Mouse (Mus musculus) right cerebral cortex, postnatal 36 days (tissue): ENCODE data around the gene Ykt6.

Experiments
- DNase-seq, 2 experiments: peaks; one replicate each; pipeline ENCODE4 v3.0.0; 2022; ENCODE audit warnings: low spot score in 2 of 2, mixed read lengths in 1 of 2

Gene Ykt6

DNA sequence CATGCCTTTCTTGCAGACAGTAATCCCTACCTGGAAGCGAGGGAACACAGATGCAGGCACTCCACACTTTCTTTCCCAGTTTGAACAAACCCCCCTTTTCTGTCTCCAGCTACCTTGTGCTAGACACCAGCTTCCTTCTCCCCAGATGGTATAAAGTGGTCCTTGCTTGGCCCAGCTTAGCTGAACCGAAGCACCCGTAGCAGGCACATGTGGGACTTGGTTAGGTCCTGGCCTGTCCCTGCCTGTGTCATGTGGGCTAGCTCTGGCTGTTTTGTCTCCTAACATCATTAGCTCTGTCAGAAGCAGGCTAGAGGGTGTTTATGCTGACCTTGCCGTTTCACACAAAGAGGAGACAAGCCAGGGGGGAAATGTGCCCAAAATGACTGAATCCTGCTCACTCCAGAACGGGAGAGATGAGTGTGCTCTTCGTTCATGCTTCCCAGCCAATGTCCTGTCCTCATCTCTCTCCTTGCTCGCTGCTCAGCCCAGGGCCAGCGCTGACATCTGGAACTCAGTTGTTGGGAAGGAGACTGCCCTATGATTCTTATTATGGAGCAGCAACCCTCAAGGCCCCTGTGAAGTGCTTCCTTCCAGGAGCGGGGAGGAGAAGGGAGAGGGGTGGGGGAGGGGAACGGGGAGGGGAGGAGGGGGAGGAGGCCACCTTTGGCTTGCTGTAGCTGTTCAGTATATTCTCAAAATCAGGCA lies 6.8 kb upstream of the Ykt6 start:
- no peak for DNase-seq

DNA sequence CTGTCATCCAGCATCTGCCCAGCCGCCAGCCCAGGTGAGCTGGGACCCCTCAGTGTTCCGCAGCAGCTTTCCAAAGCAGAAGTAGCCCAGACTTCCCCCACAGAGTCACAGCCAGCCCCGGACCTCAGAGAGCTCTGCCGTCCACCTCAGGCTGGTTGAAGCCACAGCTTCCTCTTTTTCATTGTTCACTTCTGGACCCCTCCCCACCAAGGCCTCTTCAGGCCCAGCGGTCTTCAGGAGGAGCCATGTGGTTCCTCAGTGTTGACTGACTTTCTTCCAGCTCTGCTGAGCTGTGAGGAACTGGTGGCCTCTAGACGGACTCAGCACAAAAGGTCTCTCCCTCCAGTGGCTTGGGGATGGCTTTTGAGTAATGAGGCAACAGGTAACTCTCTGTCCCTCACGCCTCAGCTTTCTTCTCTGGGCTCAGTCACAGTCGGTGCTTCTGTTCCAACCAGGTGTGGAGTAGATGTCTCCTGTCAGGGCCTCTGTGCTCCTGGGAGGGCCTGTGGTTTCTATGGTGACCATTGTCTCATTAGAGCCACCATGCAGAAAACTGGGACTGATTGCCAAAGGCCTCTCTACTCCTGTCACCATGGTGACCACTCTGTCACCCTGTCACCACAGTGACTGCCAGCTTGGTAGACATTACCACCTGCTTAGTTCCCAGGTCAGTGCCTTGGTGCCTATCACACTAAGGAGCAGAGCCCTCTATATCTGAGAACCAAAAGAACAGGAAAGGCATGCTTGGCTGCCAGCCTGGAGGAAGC lies 5.7 kb upstream of the Ykt6 start, which contains the start of gene Gck:
Gene Gck, minus strand, starts transcription at position 496 of the 767 bp plus-strand sequence.
- DNase-seq = no peak

DNA sequence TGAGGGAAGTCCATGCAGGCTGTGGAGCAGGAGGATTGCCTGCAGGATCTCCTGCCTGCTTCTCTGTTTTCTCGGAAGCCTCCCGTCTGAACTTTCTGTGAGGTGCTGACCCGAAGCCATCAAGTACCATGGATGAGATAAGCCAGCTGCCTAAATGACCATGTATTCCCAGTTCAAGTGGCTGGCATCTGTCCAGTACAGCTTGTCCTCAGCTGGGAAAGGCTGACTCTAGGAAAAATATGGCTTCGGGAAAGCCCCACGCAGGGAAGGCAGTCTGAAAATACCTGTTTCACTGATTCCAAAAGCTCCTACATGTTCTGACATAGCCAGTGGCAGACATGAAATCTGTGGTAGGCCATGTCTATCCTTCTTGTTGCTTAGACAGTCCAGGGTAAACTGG lies 3.0 kb upstream of the Ykt6 start:
- no peak for DNase-seq

DNA sequence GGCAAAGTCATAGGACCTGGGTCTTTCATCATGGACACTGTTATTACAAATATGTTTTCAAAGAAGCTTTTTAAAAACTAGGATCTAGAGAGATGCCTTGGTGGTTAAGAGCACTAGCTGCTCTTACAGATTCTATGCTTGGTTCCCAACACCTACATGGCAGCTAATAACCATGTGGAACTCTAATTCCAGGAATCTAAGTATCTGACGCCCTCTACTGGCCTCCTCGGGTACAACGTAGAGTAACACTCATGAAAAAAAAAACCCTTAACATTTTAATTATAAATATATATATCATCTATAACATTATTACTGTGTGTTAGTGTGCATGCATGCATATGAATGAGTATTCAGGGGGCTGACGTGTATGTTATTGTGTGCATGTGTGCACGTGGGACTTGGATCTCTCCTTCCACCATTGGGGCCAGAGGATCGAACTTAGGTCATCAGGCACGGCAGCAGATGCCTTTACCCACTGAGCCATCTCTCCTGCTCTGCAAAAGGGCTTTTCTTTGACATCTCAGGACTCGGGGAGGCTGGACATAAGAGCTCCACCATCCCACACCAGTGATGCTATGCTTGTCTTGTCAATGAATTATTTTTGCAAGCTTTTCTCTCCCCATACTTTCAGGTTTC lies 2.2 kb upstream of the Ykt6 start:
- no peak for DNase-seq

DNA sequence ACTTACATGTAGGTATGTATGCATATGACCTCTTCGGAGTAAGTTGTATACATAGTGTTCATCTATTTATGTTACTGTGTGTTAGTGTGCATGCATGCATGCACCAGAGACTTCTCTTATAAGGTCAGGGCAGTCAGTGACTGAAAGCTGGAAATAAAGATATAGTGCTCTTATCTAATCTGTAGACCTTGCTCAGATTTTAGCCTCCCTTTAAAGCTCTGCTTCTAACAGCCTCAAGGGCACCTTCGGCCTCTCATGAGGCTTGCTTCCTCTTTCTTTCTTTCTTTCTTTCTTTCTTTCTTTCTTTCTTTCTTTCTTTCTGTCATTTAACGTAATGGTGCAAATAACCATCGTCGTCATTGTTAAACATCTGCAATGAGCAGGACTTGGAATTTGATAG lies 1.1 kb upstream of the Ykt6 start:
- DNase-seq = no peak

DNA sequence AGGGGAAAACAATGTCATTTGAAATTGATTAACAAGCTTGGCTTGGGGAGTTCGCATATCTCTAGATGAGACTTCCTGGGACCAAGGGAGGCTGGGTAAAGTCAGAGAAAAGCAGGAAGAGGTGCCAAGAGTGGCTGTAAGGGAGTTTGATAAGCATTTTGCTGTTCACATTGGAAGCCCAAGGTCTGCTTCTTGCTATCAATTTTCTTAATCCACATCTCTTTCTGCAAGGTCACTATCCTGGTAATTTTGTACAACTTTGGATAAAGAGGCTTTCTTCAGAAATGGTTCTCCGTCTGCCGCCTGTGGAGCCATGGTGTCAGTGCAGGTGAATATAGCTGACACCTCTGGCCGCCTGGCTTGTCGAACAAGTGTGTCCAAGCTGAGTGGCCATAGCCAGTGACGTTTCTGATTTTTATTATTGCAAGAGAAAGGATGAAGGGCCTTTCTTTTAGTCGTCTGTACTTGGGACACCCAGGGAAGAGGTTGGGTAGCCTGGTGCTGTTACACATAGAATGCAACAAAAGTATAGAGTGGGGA lies 458 bp upstream of the Ykt6 start:
- DNase-seq = no peak

DNA sequence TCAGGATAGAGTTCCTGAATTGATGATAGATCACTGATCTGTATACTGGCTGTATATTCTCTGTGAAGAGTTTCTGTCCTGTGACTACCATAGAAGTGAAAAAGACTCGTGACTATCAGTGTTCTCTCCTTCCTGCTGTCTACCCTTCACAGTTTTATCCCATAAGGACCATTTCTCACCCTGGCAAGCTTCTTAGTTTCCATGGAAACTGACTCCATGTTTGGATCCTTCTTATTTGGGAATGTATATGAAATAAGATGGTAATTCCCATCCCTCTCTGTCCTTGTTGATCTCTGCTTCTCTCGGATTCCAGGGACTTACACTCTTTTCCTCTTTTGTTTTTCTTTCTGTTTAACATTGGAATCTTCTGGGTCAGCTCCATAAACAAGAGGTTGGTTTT lies 4.6 kb downstream of the Ykt6 start:
- no peak for DNase-seq

DNA sequence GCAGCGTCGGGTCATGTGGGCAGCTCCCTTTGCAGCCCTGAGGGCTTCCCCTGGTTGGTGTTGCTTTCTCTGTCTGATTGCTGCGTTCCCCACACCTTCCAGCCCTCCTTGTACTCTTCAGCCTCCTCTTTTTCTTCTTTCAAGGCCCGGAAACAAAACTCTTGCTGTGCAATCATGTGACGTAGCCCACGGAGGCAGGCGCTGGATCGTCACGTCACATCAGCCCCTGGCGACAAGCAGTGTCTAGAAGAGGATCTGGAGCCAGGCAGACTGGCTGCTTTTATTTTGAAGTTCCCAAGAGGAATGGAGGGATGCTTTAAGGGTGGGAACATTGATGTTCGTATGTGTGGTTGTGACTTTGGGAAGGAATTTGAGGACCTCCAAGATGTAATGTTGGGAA lies 10.4 kb downstream of the Ykt6 start:
- no peak for DNase-seq

DNA sequence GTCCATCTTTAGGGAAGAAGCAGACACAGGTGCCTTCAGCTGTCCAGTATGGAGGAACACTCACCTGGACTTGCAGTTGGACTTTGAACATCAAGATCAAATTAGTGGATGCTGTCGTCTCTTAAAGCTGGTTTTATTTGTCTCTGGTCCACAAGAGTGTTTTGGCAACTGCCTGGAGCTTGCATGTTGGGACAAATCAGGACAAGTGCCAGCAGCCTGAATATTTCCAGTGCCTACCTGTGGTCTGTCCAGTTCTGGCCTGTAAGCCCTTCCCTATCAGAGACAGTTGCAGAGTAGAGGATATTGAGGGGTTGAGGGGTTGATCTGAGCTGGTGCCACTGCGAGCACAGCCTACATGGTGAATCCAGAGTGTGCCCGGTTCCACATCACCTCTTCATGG lies 11.3 kb downstream of the Ykt6 start:
- DNase-seq = no peak

DNA sequence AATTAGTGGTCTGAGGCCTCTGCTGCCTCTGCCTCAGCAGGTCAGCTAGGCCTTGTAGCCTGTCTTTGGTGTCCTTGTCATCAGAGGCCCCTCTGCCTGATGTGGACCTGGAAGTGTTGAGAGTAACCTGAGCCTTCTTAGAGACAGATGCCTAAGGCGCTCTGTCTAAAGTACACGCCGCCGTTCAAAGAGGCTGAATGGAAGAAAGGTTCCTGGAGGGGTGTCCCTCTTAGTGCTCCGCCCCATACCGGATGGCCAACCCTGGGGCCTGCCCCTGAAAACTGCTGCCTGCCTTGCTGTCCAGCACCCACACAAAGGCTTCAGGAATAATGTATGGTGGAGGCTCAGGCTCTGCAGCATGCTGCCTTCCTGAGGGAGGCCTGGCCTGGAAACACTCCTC lies 12.7 kb downstream of the Ykt6 start:
- DNase-seq = no peak

DNA sequence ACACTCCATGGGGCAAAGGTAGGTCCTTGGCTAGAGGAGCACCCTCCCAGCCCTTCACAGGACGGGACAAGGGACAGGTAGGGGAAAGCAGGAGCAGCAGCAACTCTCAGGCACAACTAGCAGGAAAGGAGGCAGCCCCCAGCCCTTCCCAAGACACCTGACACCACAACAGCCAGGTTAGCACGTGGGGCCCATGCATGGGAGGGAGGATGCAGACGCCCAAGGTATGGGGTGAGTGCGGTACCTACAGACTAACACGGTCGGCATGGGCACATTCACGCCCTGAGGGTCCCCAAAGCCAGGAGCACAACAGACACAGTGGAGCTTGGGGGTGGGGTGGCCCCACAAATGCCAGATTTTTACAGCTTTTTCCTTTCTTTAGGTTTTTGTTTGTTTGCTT lies 15.7 kb downstream of the Ykt6 start:
- DNase-seq = no peak

DNA sequence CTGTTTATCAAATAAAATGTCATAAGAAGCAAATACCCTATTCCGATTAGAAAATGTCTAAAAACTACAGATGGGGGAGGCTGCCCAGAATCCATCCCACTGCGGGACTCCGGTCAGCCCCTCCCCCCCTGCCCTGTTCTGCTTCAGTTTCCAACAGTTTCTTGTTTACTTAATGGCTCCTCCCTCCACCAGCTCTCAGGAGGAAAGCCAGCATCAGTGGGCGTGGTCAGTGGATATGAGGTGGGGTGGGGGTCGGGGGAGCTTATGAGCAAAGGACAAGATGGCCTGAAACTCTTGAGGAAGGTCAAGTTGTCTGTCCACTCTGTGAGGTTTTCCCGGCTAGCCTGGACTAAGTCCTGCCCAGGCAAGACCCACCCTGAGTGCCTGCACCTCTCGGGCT lies 17.7 kb downstream of the Ykt6 start:
- no peak for DNase-seq

DNA sequence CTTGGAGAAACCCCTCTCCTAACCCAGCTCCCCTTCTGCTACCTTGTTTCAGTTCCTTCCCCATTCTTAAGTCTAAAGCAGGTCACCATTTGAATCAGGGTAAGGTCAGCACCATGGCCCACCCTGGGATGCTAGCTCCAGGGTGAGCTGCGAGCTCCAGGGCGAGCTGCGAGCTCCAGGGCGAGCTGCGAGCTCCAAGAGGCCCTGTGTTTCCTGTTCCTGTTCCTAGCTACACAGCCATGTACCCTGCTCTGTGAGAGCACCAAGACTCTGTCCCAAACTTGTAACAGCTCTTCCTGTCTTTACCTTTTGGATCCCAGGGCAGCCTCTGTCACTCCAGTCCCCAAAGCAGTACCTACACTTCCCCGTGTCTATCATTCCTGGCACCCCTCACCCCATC lies 18.6 kb downstream of the Ykt6 start:
- no peak for DNase-seq

DNA sequence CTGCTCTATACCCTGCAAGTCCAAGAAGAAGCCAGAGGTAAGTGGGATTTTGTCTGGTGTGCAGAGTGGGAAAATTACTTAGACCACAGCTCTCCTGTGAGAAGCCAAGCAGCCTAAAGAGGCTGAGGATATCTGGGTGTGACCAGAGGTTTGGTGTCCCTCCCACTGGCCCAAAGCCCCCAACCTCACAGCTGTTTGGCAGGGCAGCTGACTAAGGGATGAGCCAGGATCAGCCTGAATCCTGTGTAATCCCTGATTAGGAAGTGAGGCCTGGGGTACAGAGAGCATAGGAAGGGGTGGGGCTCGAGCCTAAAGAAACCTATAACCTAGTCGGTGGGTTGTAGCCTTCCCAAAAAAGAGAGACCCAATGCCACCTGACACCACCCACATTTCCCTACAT lies 19.6 kb downstream of the Ykt6 start:
- no peak for DNase-seq

DNA sequence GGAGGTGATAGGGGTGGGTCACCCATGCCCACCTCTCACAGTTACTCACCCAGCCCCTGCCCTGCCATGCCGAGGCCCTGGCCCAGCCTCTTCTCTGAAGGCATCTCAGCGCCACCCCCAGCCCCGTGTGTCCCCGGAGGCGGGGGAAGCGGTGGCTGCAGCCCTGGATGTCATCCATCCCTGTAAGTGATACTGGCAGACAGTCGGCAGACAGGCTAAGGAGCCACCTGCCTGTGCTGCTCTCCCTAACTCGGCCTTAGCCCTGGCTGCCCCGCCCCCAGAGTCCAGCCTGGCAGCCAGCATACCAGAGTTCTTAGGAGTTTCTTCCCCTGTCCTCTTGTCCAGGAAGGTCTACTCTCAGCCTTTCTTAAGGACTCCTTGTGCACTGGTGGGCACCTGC lies 20.6 kb downstream of the Ykt6 start:
- no peak for DNase-seq

DNA sequence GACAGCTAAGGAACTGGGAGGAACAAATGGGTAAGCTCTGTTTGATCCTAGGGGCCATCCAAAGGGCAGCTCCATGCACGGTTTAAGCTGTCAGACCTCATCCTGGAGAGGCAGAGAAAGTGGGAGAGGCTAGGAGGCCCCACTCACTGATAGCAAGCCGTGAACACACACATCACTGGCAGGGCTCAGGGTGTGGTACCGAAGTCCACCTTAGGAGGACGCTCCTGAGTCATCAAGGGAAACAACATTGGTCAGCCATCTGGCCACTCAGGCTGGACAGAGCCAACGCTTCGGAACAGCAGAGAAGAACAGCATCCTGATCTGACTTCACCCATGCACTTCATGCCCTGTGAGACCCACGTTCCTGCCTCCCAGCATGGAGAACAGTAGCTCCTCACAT lies 23.6 kb downstream of the Ykt6 start:
- DNase-seq = no peak

DNA sequence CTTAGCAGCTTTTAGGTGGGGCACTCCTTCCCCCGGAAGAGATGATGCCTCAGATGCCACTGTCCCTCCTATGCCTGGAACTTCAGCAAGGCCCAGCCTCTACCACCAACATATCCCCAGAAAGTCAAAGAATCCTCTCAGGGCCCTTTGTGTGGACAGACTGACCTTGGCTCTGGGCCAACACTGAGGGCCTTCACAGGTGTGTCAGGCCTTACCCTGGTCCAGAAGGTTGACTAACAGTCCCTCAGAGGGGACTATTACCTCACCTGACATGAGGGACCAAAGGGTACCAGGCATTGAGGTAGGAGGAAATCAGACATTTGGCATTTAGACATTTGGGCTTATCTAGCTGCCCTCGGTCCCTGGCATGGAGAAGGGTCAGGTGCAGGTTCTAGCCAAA lies 24.6 kb downstream of the Ykt6 start:
- DNase-seq = no peak

DNA sequence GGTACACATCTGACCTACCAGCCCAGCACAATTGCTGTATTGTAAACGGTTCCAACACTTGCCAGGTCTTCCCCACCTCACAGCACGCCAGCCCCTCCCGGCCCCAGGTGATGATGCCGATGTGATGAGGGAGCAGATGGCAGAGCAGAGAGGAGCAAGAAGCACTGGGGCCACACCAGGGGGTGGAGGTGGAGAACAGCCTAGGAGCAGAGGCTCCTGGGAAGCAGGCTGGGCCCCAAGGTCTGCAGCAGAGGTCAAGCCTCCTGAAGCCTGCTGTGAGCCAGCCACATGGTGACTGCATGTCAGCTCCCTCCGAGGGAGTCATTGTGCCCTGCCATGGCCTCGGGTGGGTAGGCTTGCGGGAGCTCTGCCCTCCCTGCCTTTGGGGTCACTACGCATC lies 25.1 kb downstream of the Ykt6 start:
- DNase-seq = no peak

DNA sequence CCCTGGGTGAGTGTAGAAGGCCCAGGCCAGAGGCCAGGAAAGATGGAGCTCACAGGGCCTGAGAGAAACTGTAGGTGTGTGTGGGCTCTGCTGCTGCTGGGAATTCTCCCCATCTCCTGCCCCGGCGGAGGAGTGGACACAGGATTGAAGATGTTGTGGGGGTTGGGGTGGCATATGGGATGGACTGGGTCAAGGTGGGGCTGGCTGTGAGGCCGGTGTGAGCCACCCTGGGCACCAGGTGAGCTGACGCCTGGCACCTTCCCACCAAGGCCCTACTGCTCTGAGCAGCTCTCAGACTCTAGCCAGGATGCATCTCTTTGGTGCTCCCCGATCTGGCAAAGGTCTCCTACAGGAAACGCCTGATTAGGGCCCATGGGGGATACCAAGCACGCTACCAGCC lies 25.8 kb downstream of the Ykt6 start:
- DNase-seq = no peak

DNA sequence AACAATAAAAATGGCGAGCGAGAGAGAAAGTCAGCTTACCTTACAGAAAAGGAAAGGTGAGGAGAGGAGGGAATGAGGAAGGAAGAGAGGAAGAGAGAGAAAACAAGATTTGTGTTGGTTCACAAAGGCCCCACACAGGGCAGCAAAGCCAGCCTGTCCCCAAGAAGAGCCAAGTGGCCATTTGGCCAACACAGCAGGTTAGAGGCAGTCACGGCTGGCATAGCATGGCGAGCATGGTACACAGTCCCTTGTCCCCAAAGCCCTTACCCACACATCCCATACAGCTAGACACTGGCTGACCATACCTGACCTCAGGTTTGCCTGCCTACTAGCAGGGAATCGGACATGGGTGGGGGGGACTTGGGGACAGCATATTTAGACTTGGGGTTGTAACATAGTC lies 28.1 kb downstream of the Ykt6 start:
- DNase-seq = no peak

DNA sequence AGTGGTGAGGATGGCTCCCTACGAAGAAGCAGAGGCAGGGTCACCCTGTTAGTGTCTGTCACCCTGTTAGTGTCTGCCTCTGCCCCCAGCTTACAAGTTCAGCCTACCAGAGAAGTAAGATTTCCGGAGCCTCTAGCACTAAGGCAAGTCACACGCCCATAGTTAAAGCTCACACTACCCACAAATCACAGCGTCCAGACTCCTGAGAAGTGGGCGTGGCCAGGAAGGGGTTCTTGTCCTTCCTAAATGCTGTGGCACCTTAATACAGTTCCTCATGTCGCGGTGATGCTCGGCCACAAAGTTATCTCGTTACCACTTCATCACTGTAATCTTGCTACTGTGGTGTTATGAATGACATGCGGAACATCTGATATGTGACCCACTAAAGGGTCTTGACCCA lies 32.6 kb downstream of the Ykt6 start:
- no peak for DNase-seq

DNA sequence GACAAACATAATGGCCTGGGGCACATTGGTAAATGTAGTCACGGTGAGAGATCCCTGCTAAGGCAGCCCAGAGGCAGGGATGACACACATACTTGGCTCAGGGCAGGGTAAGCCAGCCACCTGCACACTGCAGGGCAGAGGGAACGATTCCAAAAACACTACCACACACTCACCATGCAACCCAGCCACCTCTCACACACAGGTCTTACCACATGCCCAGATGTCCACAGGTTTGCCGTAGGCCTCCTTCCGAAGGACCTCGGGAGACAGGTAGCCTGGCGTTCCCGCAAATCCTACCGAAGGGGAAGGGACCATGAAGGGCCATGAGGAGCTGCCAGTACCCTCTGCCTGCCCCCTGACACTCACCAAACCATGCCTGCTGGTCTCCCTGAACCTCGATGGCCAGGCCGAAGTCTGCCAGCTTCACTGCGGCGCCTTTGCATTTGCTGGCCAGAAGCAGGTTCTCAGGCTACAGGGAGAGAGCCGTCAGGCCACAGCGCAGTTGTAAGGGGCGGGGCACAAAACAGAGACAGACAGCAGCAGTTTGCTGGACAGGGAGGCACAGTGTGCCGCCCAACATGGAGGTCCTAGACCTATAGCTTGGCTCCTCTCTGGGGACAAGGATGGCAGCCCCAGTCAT lies 34.6 kb downstream of the Ykt6 start:
- DNase-seq = no peak
